Mouse (Mus musculus): Measurements from ENCODE around the gene Mark3. TPM values are rescaled to one million over a fixed set of nuclear protein-coding genes. Genes with fewer than 3 reads are reported as not detected.

The Mark3 gene
- polyA plus RNA-seq (2012; rRNA removed): 80.0 and 81.4 TPM in 2 replicates

DNA sequence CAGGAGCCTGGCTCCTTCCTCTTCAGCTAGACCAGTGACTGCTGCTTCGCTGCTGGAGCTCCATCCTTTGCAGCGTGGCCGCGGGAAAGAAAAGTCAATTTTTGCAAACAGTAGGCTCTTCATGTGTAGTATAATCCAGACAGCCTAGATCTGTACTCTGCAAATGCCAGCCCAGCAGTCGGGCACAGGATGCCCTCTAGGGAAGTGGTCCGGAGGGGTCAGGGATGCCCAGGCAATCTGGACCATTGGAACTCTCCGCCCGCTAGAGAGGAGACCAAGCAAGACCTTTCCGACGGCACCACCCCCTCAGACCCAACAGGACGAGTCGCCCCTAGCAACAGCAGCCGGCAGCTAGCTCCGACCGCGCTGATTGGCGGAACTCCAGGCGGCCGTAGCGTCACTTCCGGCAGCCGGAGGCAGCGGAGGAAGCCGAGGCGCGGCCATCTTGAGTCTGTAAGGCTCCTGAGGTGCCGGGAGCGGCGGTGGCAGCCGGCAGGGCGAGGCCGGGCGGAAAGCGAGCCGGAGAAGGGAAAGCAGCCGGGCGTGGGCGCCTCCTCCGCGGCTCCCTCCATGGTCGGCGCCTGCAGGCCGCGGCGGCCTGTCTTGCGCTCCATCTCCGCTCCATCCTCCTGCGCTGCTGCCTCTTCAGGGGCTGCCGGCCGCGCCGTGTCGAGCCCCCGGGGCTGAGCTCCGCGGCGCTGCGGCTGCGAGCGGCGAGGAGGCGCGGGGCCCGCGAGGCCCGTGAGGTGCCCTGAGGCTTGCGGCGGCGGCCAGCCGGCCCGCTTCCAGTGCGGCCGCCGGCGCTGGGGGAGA lies at the start of gene Mark3:
Mark3 (plus strand) TSS at position 450 of the 813 bp plus-strand sequence.
- WGBS: under 1% methylated on average over 72 of the region's 75 CpGs
- Histone ChIP-seq H3K27me3 (ENCODE audit: control insufficient read depth, insufficient read depth, low read length) (no peaks in the 10 kb centered on the region), H3K4me1 (ENCODE audit: control insufficient read depth, insufficient read depth, low read length) (peaks cover 8% of the 10 kb centered on the region), H3K27ac (ENCODE audit: insufficient read depth, low read length) (peak within 1 kb of the TSS; percentile 89), H3K4me3 (replicated peaks; ENCODE audit: insufficient read depth, low read depth, low read length) (peak within 1 kb of the TSS; percentile 85)
- TF ChIP-seq CTCF (IDR thresholded peaks at IDR 0.05; ENCODE audit: borderline replicate concordance, insufficient read depth, low read depth, low read length): no peak
- peak; percentile 80 for TF ChIP-seq POLR2A (IDR thresholded peaks at IDR 0.05; ENCODE audit: borderline replicate concordance, insufficient read depth, low read length)
- peak; percentile 98 for DNase-seq

DNA sequence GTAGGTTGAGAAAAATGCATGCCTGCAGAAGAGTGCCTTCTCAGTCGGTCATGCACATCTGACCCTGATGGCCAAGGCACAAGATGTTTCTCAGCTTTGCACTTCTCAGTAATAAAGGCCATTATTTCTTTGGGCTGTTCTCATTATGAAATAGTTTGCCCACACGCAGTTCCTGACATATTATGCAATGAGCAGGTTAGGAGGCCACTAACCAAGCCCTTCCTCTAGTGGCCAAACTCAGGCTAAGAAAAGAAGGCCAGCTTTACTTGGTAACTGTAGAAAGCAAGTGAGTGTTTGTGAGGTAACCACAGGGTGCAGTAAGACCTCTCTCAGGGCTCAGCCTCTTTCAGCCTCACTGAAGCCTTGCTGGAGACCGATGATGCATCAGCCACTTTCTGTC lies 49.4 kb upstream of the Mark3 start:
- Histone ChIP-seq H3K4me1 (ENCODE audit: control insufficient read depth, insufficient read depth, low read length) (no peaks in the 10 kb centered on the region), H3K27ac (ENCODE audit: insufficient read depth, low read length) (no peak overlapping the region), H3K27me3 (ENCODE audit: control insufficient read depth, insufficient read depth, low read length) (no peaks in the 10 kb centered on the region), H3K4me3 (replicated peaks; ENCODE audit: insufficient read depth, low read depth, low read length) (no peak overlapping the region)
- WGBS: 84% methylated on average over 3 of the region's 3 CpGs
- DNase-seq: no peak
- TF ChIP-seq CTCF (IDR thresholded peaks at IDR 0.05; ENCODE audit: borderline replicate concordance, insufficient read depth, low read depth, low read length) (no peak), POLR2A (IDR thresholded peaks at IDR 0.05; ENCODE audit: borderline replicate concordance, insufficient read depth, low read length) (no peak)

DNA sequence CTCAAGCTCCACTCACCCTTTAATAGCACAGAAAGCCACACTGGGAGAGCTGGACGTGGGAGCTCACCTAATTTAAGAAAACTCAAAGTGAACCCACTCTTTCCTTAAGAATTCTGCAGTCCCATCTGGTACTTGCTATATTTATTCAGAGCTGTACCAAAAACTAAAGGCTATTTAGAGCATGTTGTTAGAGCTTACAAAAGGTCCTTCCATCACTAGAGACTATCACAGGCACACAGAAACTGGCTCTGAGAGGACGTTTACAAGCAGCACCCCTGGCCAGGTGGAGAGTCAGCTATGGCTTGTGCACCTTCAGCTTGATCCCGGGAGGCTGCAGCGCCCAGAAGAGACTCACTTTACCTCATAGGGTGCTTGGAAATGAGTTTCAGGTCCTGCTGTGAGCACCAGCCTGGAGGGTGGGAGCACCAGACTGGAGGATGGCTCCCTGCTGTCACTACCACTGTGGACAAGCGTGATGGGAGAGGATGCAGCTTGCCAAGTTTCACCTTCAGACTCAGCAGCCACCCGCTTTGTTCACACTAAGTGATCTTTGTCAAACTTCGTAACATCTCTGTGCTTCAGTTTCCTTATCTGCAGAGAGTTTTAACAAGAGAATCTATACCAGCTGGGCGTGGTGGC lies 46.6 kb upstream of the Mark3 start:
- Histone ChIP-seq H3K4me1 (ENCODE audit: control insufficient read depth, insufficient read depth, low read length) (no peaks in the 10 kb centered on the region), H3K27ac (ENCODE audit: insufficient read depth, low read length) (no peak overlapping the region), H3K4me3 (replicated peaks; ENCODE audit: insufficient read depth, low read depth, low read length) (no peak overlapping the region), H3K27me3 (ENCODE audit: control insufficient read depth, insufficient read depth, low read length) (no peaks in the 10 kb centered on the region)
- DNase-seq: no peak
- WGBS: 47% methylated on average over 8 of the region's 8 CpGs
- TF ChIP-seq CTCF (IDR thresholded peaks at IDR 0.05; ENCODE audit: borderline replicate concordance, insufficient read depth, low read depth, low read length): no peak
- no peak for TF ChIP-seq POLR2A (IDR thresholded peaks at IDR 0.05; ENCODE audit: borderline replicate concordance, insufficient read depth, low read length)

DNA sequence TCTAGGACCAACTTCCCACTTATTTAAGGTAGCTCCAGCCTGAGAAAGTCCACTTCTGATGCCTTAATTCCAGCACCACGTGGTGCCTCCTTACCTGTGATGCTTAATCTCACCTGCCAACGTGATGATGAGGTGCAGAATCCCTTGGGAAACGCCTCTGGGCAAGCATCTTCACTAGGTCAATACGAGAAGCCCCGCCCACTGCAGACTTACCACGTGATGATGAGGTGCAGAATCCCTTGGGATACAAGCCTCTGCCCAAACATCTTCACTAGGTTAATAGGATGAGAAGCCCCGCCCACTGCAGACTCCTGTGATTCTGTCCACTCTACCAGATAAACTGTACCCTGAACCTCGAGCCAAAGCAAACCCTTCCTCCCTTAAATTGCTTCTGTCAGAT lies 45.1 kb upstream of the Mark3 start:
- Histone ChIP-seq H3K4me3 (replicated peaks; ENCODE audit: insufficient read depth, low read depth, low read length) (no peak overlapping the region), H3K27ac (ENCODE audit: insufficient read depth, low read length) (no peak overlapping the region), H3K4me1 (ENCODE audit: control insufficient read depth, insufficient read depth, low read length) (no peaks in the 10 kb centered on the region), H3K27me3 (ENCODE audit: control insufficient read depth, insufficient read depth, low read length) (no peaks in the 10 kb centered on the region)
- WGBS: 31% methylated on average over 8 of the region's 8 CpGs
- no peak for TF ChIP-seq POLR2A (IDR thresholded peaks at IDR 0.05; ENCODE audit: borderline replicate concordance, insufficient read depth, low read length)
- DNase-seq: no peak

DNA sequence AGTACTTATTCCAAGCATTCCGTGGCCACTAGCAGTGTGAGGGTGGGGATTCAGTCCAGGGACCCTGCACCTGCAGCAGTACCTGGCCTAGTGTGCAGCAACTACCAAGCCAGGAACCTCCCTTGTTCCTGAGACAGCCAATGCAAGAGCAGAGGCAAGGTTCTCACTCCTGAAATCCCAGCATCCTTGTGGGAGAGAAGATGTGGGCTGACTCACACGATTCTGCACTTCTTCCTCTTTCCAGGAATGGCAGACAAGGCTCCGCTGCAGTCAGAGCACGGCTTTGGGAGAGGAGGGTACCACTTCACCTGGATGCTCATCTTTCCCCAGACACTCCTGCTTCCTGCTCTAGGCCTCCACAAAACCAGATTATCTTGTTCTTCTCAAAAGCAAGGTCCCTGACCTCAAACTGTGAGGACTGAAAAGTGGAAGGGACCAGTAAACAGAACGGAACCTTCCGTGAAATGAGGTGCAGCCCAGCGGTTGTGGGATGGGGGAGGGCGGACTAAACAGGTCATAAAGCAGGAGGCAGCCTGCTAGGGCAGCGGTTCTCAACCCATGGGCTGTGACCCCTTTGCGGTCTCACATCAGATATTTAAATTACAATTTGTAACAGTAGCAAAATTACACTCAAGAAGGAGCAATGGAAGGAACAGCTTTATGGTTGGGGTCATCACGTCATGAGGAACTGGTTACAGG lies 41.1 kb upstream of the Mark3 start:
- Histone ChIP-seq H3K27me3 (ENCODE audit: control insufficient read depth, insufficient read depth, low read length) (no peaks in the 10 kb centered on the region), H3K27ac (ENCODE audit: insufficient read depth, low read length) (no peak overlapping the region), H3K4me1 (ENCODE audit: control insufficient read depth, insufficient read depth, low read length) (no peaks in the 10 kb centered on the region), H3K4me3 (replicated peaks; ENCODE audit: insufficient read depth, low read depth, low read length) (no peak overlapping the region)
- DNase-seq: no peak
- TF ChIP-seq CTCF (IDR thresholded peaks at IDR 0.05; ENCODE audit: borderline replicate concordance, insufficient read depth, low read depth, low read length): no peak
- TF ChIP-seq POLR2A (IDR thresholded peaks at IDR 0.05; ENCODE audit: borderline replicate concordance, insufficient read depth, low read length): no peak
- 72% methylated on average over 11 of the region's 11 CpGs for WGBS

DNA sequence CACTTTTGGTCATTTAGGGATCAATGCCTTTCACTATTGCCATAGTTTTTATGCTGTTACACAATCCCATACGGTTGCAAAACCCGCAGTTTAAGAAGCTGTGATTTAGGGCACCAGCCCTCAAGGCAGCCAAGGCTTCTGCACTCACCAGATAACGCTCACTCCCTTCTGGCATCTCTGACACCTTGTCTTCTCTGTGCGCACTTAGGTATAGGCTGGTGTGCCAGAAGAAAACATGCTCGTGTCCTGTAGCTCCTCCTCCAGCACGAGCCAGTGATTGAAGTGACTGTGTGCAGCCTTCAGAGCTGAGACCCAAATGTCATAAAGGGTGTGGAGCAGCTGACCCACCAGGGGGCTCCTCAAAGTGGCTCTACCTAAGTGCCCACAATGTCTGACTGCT lies 39.0 kb upstream of the Mark3 start:
- no peak for TF ChIP-seq POLR2A (IDR thresholded peaks at IDR 0.05; ENCODE audit: borderline replicate concordance, insufficient read depth, low read length)
- H3K4me1 ChIP-seq (ENCODE audit: control insufficient read depth, insufficient read depth, low read length): peaks cover 5% of the 10 kb centered on the region; the same call in 1 of the 2 replicates
- DNase-seq: no peak
- no peak overlapping the region for H3K4me3 ChIP-seq (replicated peaks; ENCODE audit: insufficient read depth, low read depth, low read length)
- H3K27me3 ChIP-seq (ENCODE audit: control insufficient read depth, insufficient read depth, low read length): no peaks in the 10 kb centered on the region
- WGBS: 66% methylated on average over 6 of the region's 6 CpGs
- H3K27ac ChIP-seq (ENCODE audit: insufficient read depth, low read length): no peak overlapping the region

DNA sequence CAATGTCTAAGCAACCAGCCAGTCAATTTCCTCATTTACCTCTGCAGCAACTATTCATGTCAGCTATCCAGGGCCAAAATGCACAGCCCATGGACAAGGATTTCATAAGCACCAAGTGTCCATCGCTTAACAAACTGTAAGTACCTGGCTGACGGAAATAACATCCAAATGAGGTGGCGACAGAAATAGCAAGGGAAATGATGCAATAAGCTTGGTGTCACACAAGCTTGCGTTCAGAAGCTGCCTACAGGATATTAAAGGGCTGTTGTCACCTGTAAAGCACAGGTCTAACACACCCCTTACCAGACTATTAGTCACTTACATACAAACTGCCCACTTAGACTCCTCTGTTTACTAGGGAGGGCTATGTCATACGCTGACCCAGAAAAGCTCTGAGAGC lies 38.6 kb upstream of the Mark3 start:
- H3K27ac ChIP-seq (ENCODE audit: insufficient read depth, low read length): no peak overlapping the region
- TF ChIP-seq POLR2A (IDR thresholded peaks at IDR 0.05; ENCODE audit: borderline replicate concordance, insufficient read depth, low read length): no peak
- TF ChIP-seq CTCF (IDR thresholded peaks at IDR 0.05; ENCODE audit: borderline replicate concordance, insufficient read depth, low read depth, low read length): no peak
- 87% methylated on average over 5 of the region's 5 CpGs for WGBS

More for the DNA sequence above, 38.6 kb upstream of the Mark3 start:
- H3K27me3 ChIP-seq (ENCODE audit: control insufficient read depth, insufficient read depth, low read length): no peaks in the 10 kb centered on the region
- H3K4me1 ChIP-seq (ENCODE audit: control insufficient read depth, insufficient read depth, low read length): peaks cover 5% of the 10 kb centered on the region; the same call in 1 of the 2 replicates
- no peak for DNase-seq
- H3K4me3 ChIP-seq (replicated peaks; ENCODE audit: insufficient read depth, low read depth, low read length): no peak overlapping the region
